Mouse (Mus musculus) limb, embryonic 14.5 days (tissue): Measurements from ENCODE around the gene 2010111I01Rik. TPM values are rescaled to one million over a fixed set of nuclear protein-coding genes. Genes with fewer than 3 reads are reported as not detected.

Experiments
- ATAC-seq: fragments of 200-750 bp; cut with Nextera tagmentation; 2 replicates; pipeline ENCODE4 v1.8.0; 2017; ENCODE audit warnings: low read depth, moderate number of reproducible peaks, moderate TSS enrichment; ENCODE audit not compliant: low FRiP score
- DNase-seq: peaks from one replicate; pipeline ENCODE4 v3.0.0-alpha.2; 2015; ENCODE audit warnings: low spot score
- H3K27ac ChIP-seq: fragments of 300-500 bp; sonication (generic); replicated peaks from 2 replicates; pipeline ENCODE4 v1.5.1; 2014; ENCODE audit warnings: low read depth, mild to moderate bottlenecking, low read length, moderate library complexity, mixed read lengths
- H3K27me3 ChIP-seq: fragments of 300-500 bp; sonication (generic); 2 replicates; pipeline ENCODE4 v1.6.1; 2014; ENCODE audit warnings: low read length, mixed read lengths; ENCODE audit not compliant: control insufficient read depth, insufficient read depth
- H3K36me3 ChIP-seq: fragments of 300-500 bp; sonication (generic); 2 replicates; pipeline ENCODE4 v1.6.1; 2014; ENCODE audit warnings: mild to moderate bottlenecking, low read length, moderate library complexity, mixed read lengths; ENCODE audit not compliant: control insufficient read depth, insufficient read depth
- H3K4me1 ChIP-seq: fragments of 300-500 bp; sonication (generic); 2 replicates; pipeline ENCODE4 v1.6.1; 2014; ENCODE audit warnings: antibody characterized with exemption, low read length, mixed read lengths; ENCODE audit not compliant: control insufficient read depth, insufficient read depth
- H3K4me2 ChIP-seq: fragments of 300-500 bp; sonication (generic); replicated peaks from 2 replicates; pipeline ENCODE4 v1.6.1; 2014; ENCODE audit warnings: low read depth, mild to moderate bottlenecking, low read length, moderate library complexity; ENCODE audit not compliant: severe bottlenecking
- H3K4me3 ChIP-seq: fragments of 300-500 bp; sonication (generic); replicated peaks from 2 replicates; pipeline ENCODE4 v1.5.1; 2014; ENCODE audit warnings: low read length
- H3K9ac ChIP-seq: fragments of 300-500 bp; sonication (generic); 2 replicates; pipeline ENCODE4 v1.6.1; 2014; ENCODE audit warnings: mild to moderate bottlenecking, low read depth, low read length, moderate library complexity; ENCODE audit not compliant: severe bottlenecking
- H3K9me3 ChIP-seq: fragments of 300-500 bp; sonication (generic); 2 replicates; pipeline ENCODE4 v1.6.1; 2016; ENCODE audit warnings: low read length; ENCODE audit not compliant: control insufficient read depth
- POLR2A ChIP-seq: fragments of 200-500 bp; IDR thresholded peaks from 2 replicates; pipeline ENCODE4 v1.8.0; 2012; ENCODE audit warnings: inconsistent platforms, mild to moderate bottlenecking, moderate library complexity, borderline replicate concordance; ENCODE audit not compliant: insufficient read depth, insufficient read length; ENCODE audit errors: extremely low read depth
- WGBS: fragments of 180-500 bp; shearing (Covaris S2); extraction: QIAGEN DNeasy Blood & Tissue Kit; methylation state at CpG from one replicate; pipeline ENCODE4 v1.1.7; 2014; 5-methylcytosine and 5-hydroxymethylcytosine counted together
- polyA plus RNA-seq, 2 experiments: library from polyadenylated mRNA; depleted of rRNA in 1 of 2; stranded (reverse) in 1 of 2; unstranded in 1 of 2; fragments of >200 nt; fragmentation: Nextera tagmentation in 1 of 2; extraction: Ambion mirVana in 1 of 2; gene quantifications; 2 replicates each; pipeline versions ENCODE4 v1.2.1 to v1.2.3; 2012 to 2014

2010111I01Rik gene
- polyA plus RNA-seq, 2 experiments, result 231 to 255 TPM

DNA sequence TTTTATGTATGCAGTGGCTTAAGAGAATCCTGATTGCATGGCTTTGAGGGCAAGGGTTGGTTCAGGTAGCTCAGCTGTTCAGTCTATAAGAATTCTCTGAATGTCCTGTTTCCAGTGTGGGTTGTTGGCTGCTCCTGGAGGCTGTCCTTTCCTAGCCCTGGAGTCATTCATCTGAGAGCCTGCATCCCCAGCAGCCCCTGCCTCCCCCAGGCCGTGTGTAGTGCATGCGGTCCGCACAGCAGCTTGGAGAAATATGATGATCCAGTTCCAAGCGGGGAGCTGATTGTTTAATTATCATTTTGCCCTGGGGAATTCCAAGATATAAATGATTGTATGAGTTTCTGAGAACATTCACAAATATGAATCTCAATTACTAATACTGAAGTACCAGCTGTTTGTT is 14.5 kb downstream of the 2010111I01Rik start:
- H3K9me3 ChIP-seq, result no peaks in the 10 kb centered on the region
- no peak for DNase-seq
- no peak overlapping the region for H3K27ac ChIP-seq
- no peaks in the 10 kb centered on the region for H3K36me3 ChIP-seq
- ATAC-seq, result no peak
- H3K4me3 ChIP-seq, result no peak overlapping the region
- no peak for TF ChIP-seq POLR2A
- no peaks in the 10 kb centered on the region for H3K27me3 ChIP-seq
- 72% methylated on average over 4 of the region's 4 CpGs for WGBS
- H3K4me2 ChIP-seq, result no peak overlapping the region
- no peak overlapping the region for H3K9ac ChIP-seq
- H3K4me1 ChIP-seq, result peaks cover 25% of the 10 kb centered on the region

DNA sequence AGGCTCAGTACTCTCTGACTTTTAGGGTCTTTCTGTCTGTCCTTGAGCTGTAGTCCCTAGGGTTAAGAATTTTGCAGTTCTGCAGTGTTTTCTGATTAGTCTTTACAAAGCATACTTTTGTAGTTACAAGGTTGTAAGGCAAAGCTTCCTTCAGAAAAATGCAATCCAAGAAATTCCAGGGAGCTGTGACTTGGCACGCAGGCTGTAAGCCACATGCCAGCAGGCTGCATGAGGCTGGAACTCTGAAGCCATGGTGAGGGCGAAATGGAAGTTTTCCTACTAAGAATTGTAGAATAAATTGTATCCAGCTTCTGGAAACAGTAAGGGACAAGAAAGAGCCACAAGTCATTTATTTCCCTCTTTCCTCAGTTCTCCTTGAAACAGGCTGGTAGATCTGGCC is 15.4 kb downstream of the 2010111I01Rik start:
- TF ChIP-seq POLR2A, result no peak
- H3K4me3 ChIP-seq, result no peak overlapping the region
- H3K4me2 ChIP-seq, result no peak overlapping the region
- WGBS, result 62% methylated on average over 2 of the region's 2 CpGs
- DNase-seq (peak; percentile 13), ATAC-seq (no peak)
- H3K9ac ChIP-seq, result no peak overlapping the region
- peak overlapping the region; percentile 56 for H3K27ac ChIP-seq
- H3K9me3 ChIP-seq, result no peaks in the 10 kb centered on the region
- no peaks in the 10 kb centered on the region for H3K27me3 ChIP-seq
- no peaks in the 10 kb centered on the region for H3K36me3 ChIP-seq
- peaks cover 30% of the 10 kb centered on the region for H3K4me1 ChIP-seq

DNA sequence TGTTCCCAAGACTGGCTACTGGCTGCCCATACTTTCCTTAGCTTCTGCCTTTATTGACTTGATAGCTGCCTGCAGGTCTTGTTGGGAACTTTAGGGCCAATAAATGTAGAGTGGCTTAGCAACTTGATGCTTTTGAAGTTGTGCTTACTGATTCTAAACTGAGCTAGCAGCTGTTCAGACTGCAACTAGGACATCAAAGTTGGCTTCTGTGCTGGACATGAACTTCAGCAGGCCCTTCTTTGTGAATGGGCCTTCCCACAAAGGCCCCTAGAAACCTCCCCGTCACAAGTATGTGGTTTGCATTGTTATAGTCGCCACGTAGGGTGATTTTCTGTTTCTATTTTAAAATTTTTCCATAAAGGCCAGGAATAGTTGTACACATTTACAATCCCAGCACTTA is 19.8 kb downstream of the 2010111I01Rik start:
- peaks cover 17% of the 10 kb centered on the region for H3K4me1 ChIP-seq

DNA sequence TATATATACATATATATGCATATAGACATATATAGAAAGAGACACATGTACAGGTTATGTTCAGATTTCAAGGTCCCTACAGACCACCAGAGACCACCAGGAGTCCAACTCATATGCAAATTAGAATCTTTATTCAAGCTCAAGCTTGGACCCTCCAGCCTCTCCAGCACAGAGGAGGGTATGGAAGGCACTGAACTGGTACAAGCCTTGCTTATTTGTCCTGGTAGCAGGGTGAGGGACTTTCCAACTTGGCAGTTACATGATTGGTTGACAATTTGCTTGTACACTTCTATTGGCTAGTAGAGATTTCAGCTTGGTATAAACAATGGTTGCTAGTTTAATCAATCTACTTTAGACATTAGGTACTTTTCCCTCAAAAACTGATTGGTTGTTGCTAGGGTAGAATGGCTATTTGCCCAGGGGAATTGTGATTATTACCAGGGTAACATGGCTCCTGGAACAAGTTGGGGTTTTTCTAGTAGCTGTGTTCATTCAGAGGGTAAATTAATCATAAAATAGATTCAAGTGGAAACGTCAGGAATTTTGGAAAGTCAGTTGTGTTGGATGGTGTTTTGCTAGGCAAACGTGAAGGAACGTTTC is 25.3 kb downstream of the 2010111I01Rik start:
- no peak overlapping the region for H3K4me2 ChIP-seq
- DNase-seq, result no peak
- no peak overlapping the region for H3K9ac ChIP-seq
- H3K36me3 ChIP-seq, result no peaks in the 10 kb centered on the region
- no peak overlapping the region for H3K4me3 ChIP-seq
- peaks cover 15% of the 10 kb centered on the region for H3K4me1 ChIP-seq
- TF ChIP-seq POLR2A, result no peak
- H3K27me3 ChIP-seq, result no peaks in the 10 kb centered on the region
- H3K27ac ChIP-seq, result no peak overlapping the region
- no peaks in the 10 kb centered on the region for H3K9me3 ChIP-seq
- no peak for ATAC-seq
- 77% methylated on average over 3 of the region's 3 CpGs for WGBS

More for the DNA sequence above, 19.8 kb downstream of the 2010111I01Rik start:
- Histone ChIP-seq H3K27me3 (no peaks in the 10 kb centered on the region), H3K36me3 (no peaks in the 10 kb centered on the region), H3K4me2 (no peak overlapping the region), H3K9ac (no peak overlapping the region), H3K9me3 (no peaks in the 10 kb centered on the region), H3K27ac (no peak overlapping the region), H3K4me3 (no peak overlapping the region)
- ATAC-seq (no peak), DNase-seq (no peak)
- TF ChIP-seq POLR2A, result no peak
- WGBS, result 56% methylated on average over 3 of the region's 3 CpGs

DNA sequence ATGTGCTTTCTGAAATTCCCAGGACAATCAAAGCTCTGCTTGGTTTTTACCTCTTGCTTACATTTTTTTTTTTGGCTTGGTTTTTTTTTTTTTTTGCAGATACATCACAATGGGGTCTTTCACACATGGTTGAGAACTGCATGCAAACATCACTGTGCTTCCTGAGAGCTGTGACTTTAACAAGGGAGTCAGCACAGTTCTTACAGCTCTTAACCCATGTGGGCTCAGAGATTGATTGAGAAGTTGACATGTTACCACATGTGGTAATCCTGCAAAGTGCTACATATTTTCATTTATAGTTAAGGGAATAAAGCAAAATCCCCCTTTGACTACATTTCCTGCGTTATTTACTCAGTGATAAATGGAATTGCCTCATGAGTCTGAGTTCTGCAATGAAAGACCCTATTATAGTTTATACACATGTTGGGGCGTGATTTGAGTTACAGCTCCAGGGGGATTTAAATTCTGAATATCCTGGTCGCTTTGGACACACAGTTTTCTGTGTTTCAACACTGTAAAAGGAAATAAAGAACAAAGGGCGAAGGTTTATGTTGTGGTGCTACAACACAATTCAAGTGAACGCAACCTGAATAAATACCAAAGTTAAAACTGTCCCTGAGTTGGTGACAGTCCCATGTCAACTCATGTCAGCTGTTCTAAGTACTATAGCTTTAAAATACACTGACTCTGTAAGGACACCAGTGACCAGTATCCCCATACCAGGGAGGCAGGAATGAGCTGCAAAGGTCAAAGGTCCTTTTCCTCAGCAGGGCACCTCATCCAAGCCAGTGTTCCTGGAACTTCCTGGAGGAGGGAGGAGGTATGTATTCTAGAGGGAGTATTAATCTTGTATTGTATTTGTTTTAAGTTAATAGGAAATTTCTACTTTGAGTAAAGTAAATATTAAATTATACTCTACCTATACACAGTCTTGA is 29.1 kb downstream of the 2010111I01Rik start:
- ATAC-seq, result peak; percentile 73; the same call in 1 of the 2 replicates
- peak; percentile 32 for DNase-seq
- 31% methylated on average over 5 of the region's 5 CpGs for WGBS
- peak overlapping the region; percentile 65 for H3K27ac ChIP-seq
- TF ChIP-seq POLR2A, result no peak
- H3K4me3 ChIP-seq, result no peak overlapping the region
- H3K4me2 ChIP-seq, result no peak overlapping the region
- no peaks in the 10 kb centered on the region for H3K36me3 ChIP-seq
- peaks cover 15% of the 10 kb centered on the region for H3K4me1 ChIP-seq
- H3K9me3 ChIP-seq, result no peaks in the 10 kb centered on the region
- H3K9ac ChIP-seq, result no peak overlapping the region
- no peaks in the 10 kb centered on the region for H3K27me3 ChIP-seq
